Mouse (Mus musculus): ENCODE measurements at regions not wholly inside any gene's neighbourhood (a gene's known extent, or its start where the extent isn't known, plus 50 kb on each side); places are given as distances from the start of the nearest gene placed in this dataset.
A peak's percentile ranks its signal among the peaks of the same experiment; 100 is the strongest.

- no peaks in the 10 kb centered on the region for H3K36me3 ChIP-seq (ENCODE audit: control insufficient read depth, insufficient read depth, low read length)
- no peak overlapping the region for H3K4me3 ChIP-seq (ENCODE audit: low read length)
- H3K4me2 ChIP-seq (ENCODE audit: low read depth, low read length) = no peak overlapping the region
- 38% methylated on average over 18 of the region's 19 CpGs for WGBS
- ATAC-seq = no peak
- H3K27ac ChIP-seq (ENCODE audit: low read length) = no peak overlapping the region
- peaks cover 10% of the 10 kb centered on the region for H3K4me1 ChIP-seq (ENCODE audit: control insufficient read depth, insufficient read depth, low read length)
- H3K27me3 ChIP-seq (replicated peaks; ENCODE audit: control insufficient read depth, insufficient read depth, low read length) = no peaks in the 10 kb centered on the region
- H3K9ac ChIP-seq (ENCODE audit: low read depth, low read length) = no peak overlapping the region
- no peaks in the 10 kb centered on the region for H3K9me3 ChIP-seq (ENCODE audit: control insufficient read depth, low read length)
These were observed 78.8 kb downstream of the Asb13 start for GRCm38 (mm10) chr13:3712497-3713160.

GRCm38 (mm10) chr13:3712088-3712487 lies 78.3 kb downstream of the Asb13 start:
- Histone ChIP-seq H3K36me3 (ENCODE audit: control insufficient read depth, insufficient read depth, low read length) (no peaks in the 10 kb centered on the region), H3K9ac (ENCODE audit: low read depth, low read length) (no peak overlapping the region), H3K27ac (ENCODE audit: low read length) (no peak overlapping the region), H3K4me1 (ENCODE audit: control insufficient read depth, insufficient read depth, low read length) (peaks cover 10% of the 10 kb centered on the region), H3K27me3 (replicated peaks; ENCODE audit: control insufficient read depth, insufficient read depth, low read length) (no peaks in the 10 kb centered on the region), H3K4me2 (ENCODE audit: low read depth, low read length) (no peak overlapping the region), H3K9me3 (ENCODE audit: control insufficient read depth, low read length) (no peaks in the 10 kb centered on the region), H3K4me3 (ENCODE audit: low read length) (no peak overlapping the region)
- ATAC-seq = no peak
- WGBS = 35% methylated on average over 3 of the region's 3 CpGs

- Histone ChIP-seq H3K27ac (ENCODE audit: low read length) (peak overlapping the region; percentile 53), H3K4me2 (ENCODE audit: low read depth, low read length) (no peak overlapping the region), H3K9ac (ENCODE audit: low read depth, low read length) (no peak overlapping the region), H3K4me3 (ENCODE audit: low read length) (no peak overlapping the region), H3K9me3 (ENCODE audit: control insufficient read depth, low read length) (no peaks in the 10 kb centered on the region), H3K36me3 (ENCODE audit: control insufficient read depth, insufficient read depth, low read length) (no peaks in the 10 kb centered on the region), H3K4me1 (ENCODE audit: control insufficient read depth, insufficient read depth, low read length) (peaks cover 10% of the 10 kb centered on the region), H3K27me3 (replicated peaks; ENCODE audit: control insufficient read depth, insufficient read depth, low read length) (no peaks in the 10 kb centered on the region)
- ATAC-seq = peak; percentile 86
- 42% methylated on average over 7 of the region's 7 CpGs for WGBS
These were observed 76.3 kb downstream of the Asb13 start for GRCm38 (mm10) chr13:3709982-3710618.

- Histone ChIP-seq H3K9ac (ENCODE audit: low read depth, low read length) (peak overlapping the region; percentile 37), H3K36me3 (ENCODE audit: control insufficient read depth, insufficient read depth, low read length) (no peaks in the 10 kb centered on the region), H3K27ac (ENCODE audit: low read length) (peak overlapping the region; percentile 53), H3K4me1 (ENCODE audit: control insufficient read depth, insufficient read depth, low read length) (peaks cover 10% of the 10 kb centered on the region), H3K27me3 (replicated peaks; ENCODE audit: control insufficient read depth, insufficient read depth, low read length) (no peaks in the 10 kb centered on the region), H3K4me3 (ENCODE audit: low read length) (peak overlapping the region; percentile 21; the same call in 1 of the 2 replicates), H3K4me2 (ENCODE audit: low read depth, low read length) (peak overlapping the region; percentile 27; the same call in 1 of the 2 replicates), H3K9me3 (ENCODE audit: control insufficient read depth, low read length) (no peaks in the 10 kb centered on the region)
- 26% methylated on average over 14 of the region's 14 CpGs for WGBS
- ATAC-seq = peak; percentile 58
These were observed 75.2 kb downstream of the Asb13 start for GRCm38 (mm10) chr13:3708896-3709631.
